Mouse (Mus musculus) central nervous system, embryonic 14 days (tissue): ENCODE results near the gene Gm45194. TPM values are rescaled to one million over a fixed set of nuclear protein-coding genes. Genes with fewer than 3 reads are reported as not detected.

ENCODE experiments used
- polyA plus RNA-seq: library from polyadenylated mRNA; depleted of rRNA; stranded (reverse); fragments of >200 nt; gene quantifications from 2 replicates; pipeline ENCODE4 v1.2.3, GENCODE M21; 2012; rRNA removed

Gm45194 gene
- polyA plus RNA-seq: 0.14 and 0.15 TPM in 2 replicates

DNA sequence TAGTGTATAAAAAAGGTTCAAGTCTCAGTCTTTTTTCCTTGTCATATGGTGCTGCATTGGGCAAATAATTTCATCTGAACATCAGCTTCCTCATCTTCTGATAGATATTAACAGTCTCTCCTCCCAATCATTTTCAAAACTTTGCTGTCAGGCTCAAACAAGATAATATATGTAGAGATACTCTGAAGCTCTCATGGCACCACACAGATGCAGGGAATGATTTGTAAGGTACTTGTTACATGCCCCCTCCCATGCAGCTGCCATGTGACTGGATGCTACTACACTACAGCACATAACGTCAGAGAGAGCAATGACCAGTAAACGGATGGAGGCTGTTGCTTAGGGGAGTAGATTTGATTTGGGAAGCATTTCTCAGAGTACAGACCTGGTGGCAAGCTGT is at the start of gene Gm45194:
TSS of gene Gm45194 (plus strand) at position 301 of the 400 bp plus-strand sequence.

DNA sequence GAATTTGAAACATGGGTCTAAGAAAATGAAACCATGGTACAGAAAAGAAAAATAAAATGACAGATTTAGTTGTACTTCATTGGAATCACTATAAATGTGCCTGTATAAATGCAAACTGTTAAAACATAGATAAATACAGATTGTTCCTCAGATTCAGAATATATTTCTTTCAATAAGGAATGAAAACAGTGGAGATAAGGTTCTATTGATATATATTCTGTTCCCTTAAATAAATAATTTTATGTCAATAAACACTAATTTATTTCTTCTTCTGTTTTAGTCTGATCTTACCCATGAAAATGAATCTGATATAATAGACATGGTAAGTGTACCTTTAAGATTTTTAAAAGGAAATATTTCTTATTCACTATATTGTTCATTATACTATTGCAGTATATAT is 119.5 kb downstream of the Gm45194 start, which contains the start of gene Tex16:
TSS of gene Tex16 (plus strand) at position 301 of the 400 bp plus-strand sequence.

DNA sequence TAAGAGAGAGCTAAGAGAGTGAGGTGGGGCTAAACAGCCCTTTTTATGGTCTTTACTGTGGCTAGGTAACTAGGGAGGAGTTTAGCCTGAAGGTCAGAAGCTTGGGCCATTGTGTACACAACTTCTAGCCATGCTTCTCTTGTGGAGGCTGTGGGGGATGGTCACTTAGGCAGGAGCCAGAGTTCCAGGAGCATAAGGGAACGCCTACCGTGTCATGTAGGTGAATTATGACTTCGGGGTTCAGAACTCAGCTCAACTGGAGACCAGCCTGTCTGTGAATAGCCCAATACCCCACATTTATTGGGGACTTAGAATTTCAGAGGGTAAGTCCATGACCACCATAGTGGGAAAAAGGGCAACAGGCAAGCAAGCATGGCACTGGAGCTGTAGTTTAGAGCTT is 347.6 kb downstream of the Gm45194 start, which contains the start of gene 4933403O08Rik:
TSS of gene 4933403O08Rik (plus strand) at position 301 of the 400 bp plus-strand sequence.

Other genes starting within 250 kb of the Gm45194 start
- 3.4 and 3.7 TPM in 2 replicates for gene Hdx, start 194.3 kb upstream of the Gm45194 start, polyA plus RNA-seq
- gene Tex16, start 119.6 kb downstream of the Gm45194 start, polyA plus RNA-seq: 0.05 and 0.13 TPM in 2 replicates